Mouse (Mus musculus) kidney, postnatal 0 days (tissue): ENCODE results near the gene Slc25a47. TPM values are rescaled to one million over a fixed set of nuclear protein-coding genes. Genes with fewer than 3 reads are reported as not detected.

Experiments
- ATAC-seq: fragments of 200-750 bp; cut with Nextera tagmentation; replicated peaks from 2 replicates; pipeline ENCODE4 v1.8.0; 2017; ENCODE audit warnings: low read depth, moderate number of reproducible peaks, moderate TSS enrichment, moderate library complexity; ENCODE audit not compliant: low FRiP score
- DNase-seq: peaks from one replicate; pipeline ENCODE4 v3.0.0-alpha.2; 2016; ENCODE audit warnings: low spot score
- H3K27ac ChIP-seq: fragments of 300-500 bp; sonication (generic); 2 replicates; pipeline ENCODE4 v1.5.1; 2014; ENCODE audit warnings: mild to moderate bottlenecking
- H3K27me3 ChIP-seq: fragments of 300-500 bp; sonication (generic); 2 replicates; pipeline ENCODE4 v1.6.1; 2014; ENCODE audit warnings: low read length, mixed read lengths; ENCODE audit not compliant: insufficient read depth
- H3K36me3 ChIP-seq: fragments of 300-500 bp; sonication (generic); 2 replicates; pipeline ENCODE4 v1.6.1; 2014; ENCODE audit warnings: low read length, mixed read lengths; ENCODE audit not compliant: insufficient read depth
- H3K4me1 ChIP-seq: fragments of 300-500 bp; sonication (generic); replicated peaks from 2 replicates; pipeline ENCODE4 v1.6.1; 2014; ENCODE audit warnings: antibody characterized with exemption, low read length, mixed read lengths; ENCODE audit not compliant: insufficient read depth
- H3K4me2 ChIP-seq: fragments of 300-500 bp; sonication (generic); 2 replicates; pipeline ENCODE4 v1.6.1; 2014; ENCODE audit warnings: mild to moderate bottlenecking, low read length, moderate library complexity, mixed read lengths
- H3K4me3 ChIP-seq: fragments of 300-500 bp; sonication (generic); replicated peaks from 2 replicates; pipeline ENCODE4 v1.5.1; 2014; ENCODE audit warnings: low read depth, low read length
- H3K9ac ChIP-seq: fragments of 300-500 bp; sonication (generic); 2 replicates; pipeline ENCODE4 v1.6.1; 2014; ENCODE audit warnings: low read depth, low read length
- H3K9me3 ChIP-seq: fragments of 300-500 bp; sonication (generic); replicated peaks from 2 replicates; pipeline ENCODE4 v1.6.1; 2016; ENCODE audit warnings: low read length, inconsistent platforms, mixed read lengths
- CTCF ChIP-seq: IDR thresholded peaks from 2 replicates; pipeline ENCODE4 v1.5.1; 2016; ENCODE audit warnings: antibody characterized with exemption, low read depth, mild to moderate bottlenecking, moderate library complexity
- WGBS: fragments of 180-500 bp; shearing (Covaris S2); extraction: QIAGEN DNeasy Blood & Tissue Kit; methylation state at CpG from one replicate; pipeline ENCODE4 v1.1.7; 2014; 5-methylcytosine and 5-hydroxymethylcytosine counted together
- polyA plus RNA-seq: library from polyadenylated mRNA; unstranded; fragments of >200 nt; fragmentation: Nextera tagmentation; extraction: Ambion mirVana; gene quantifications from 2 replicates; pipeline ENCODE4 v1.2.1, GENCODE M21; 2015

Slc25a47 gene
- polyA plus RNA-seq, 1 experiment from 2014 or later, result 7.1 TPM

GRCm38 (mm10) chr12:108824225-108824874 is 11.5 kb upstream of the Slc25a47 start:
- ATAC-seq, result no peak
- WGBS, result 75% methylated on average over 15 of the region's 15 CpGs
- Histone ChIP-seq H3K27ac (no peak overlapping the region), H3K4me3 (no peak overlapping the region), H3K4me1 (no peaks in the 10 kb centered on the region), H3K36me3 (peaks cover 4% of the 10 kb centered on the region; the same call in 1 of the 2 replicates), H3K4me2 (no peak overlapping the region), H3K9me3 (no peaks in the 10 kb centered on the region), H3K27me3 (no peaks in the 10 kb centered on the region), H3K9ac (no peak overlapping the region)
- no peak for TF ChIP-seq CTCF
- DNase-seq, result no peak

- H3K9me3 ChIP-seq, result no peaks in the 10 kb centered on the region
- H3K36me3 ChIP-seq, result peaks cover 4% of the 10 kb centered on the region; the same call in 1 of the 2 replicates
- H3K4me2 ChIP-seq, result no peak overlapping the region
- 92% methylated on average over 13 of the region's 13 CpGs for WGBS
- no peak for TF ChIP-seq CTCF
- no peaks in the 10 kb centered on the region for H3K27me3 ChIP-seq
- H3K9ac ChIP-seq, result no peak overlapping the region
- H3K4me3 ChIP-seq, result no peak overlapping the region
- H3K4me1 ChIP-seq, result no peaks in the 10 kb centered on the region
- no peak overlapping the region for H3K27ac ChIP-seq
- DNase-seq (no peak), ATAC-seq (no peak)
Observed at GRCm38 (mm10) chr12:108825561-108826224, 10.2 kb upstream of the Slc25a47 start.

- Histone ChIP-seq H3K9me3 (no peaks in the 10 kb centered on the region), H3K27me3 (no peaks in the 10 kb centered on the region), H3K4me3 (no peak overlapping the region), H3K4me2 (no peak overlapping the region), H3K4me1 (no peaks in the 10 kb centered on the region), H3K36me3 (peaks cover 4% of the 10 kb centered on the region; the same call in 1 of the 2 replicates), H3K9ac (no peak overlapping the region), H3K27ac (no peak overlapping the region)
- DNase-seq (no peak), ATAC-seq (no peak)
- 96% methylated on average over 19 of the region's 19 CpGs for WGBS
- TF ChIP-seq CTCF, result no peak
Observed at GRCm38 (mm10) chr12:108826282-108826957, 9.4 kb upstream of the Slc25a47 start.

- no peaks in the 10 kb centered on the region for H3K9me3 ChIP-seq
- no peak for TF ChIP-seq CTCF
- H3K4me2 ChIP-seq, result no peak overlapping the region
- peaks cover 4% of the 10 kb centered on the region; the same call in 1 of the 2 replicates for H3K36me3 ChIP-seq
- no peak overlapping the region for H3K27ac ChIP-seq
- DNase-seq (no peak), ATAC-seq (no peak)
- 94% methylated on average over 28 of the region's 28 CpGs for WGBS
- no peaks in the 10 kb centered on the region for H3K27me3 ChIP-seq
- H3K4me1 ChIP-seq, result peaks cover 4% of the 10 kb centered on the region; the same call in 1 of the 2 replicates
- no peak overlapping the region for H3K9ac ChIP-seq
- no peak overlapping the region for H3K4me3 ChIP-seq
Observed at GRCm38 (mm10) chr12:108826958-108827535, 8.8 kb upstream of the Slc25a47 start.

GRCm38 (mm10) chr12:108827641-108828040 is 8.2 kb upstream of the Slc25a47 start:
- Histone ChIP-seq H3K9me3 (no peaks in the 10 kb centered on the region), H3K4me2 (no peak overlapping the region), H3K9ac (no peak overlapping the region), H3K36me3 (peaks cover 4% of the 10 kb centered on the region; the same call in 1 of the 2 replicates), H3K4me3 (no peak overlapping the region), H3K4me1 (peaks cover 9% of the 10 kb centered on the region; the same call in 1 of the 2 replicates), H3K27ac (no peak overlapping the region), H3K27me3 (no peaks in the 10 kb centered on the region)
- no peak for TF ChIP-seq CTCF
- DNase-seq (no peak), ATAC-seq (no peak)
- WGBS, result 96% methylated on average over 6 of the region's 6 CpGs

GRCm38 (mm10) chr12:108829636-108830035 is 6.2 kb upstream of the Slc25a47 start:
- ATAC-seq, result no peak
- TF ChIP-seq CTCF, result no peak
- WGBS, result 56% methylated on average over 5 of the region's 5 CpGs
- no peak overlapping the region for H3K4me3 ChIP-seq
- no peaks in the 10 kb centered on the region for H3K27me3 ChIP-seq
- no peak overlapping the region for H3K9ac ChIP-seq
- H3K9me3 ChIP-seq, result no peaks in the 10 kb centered on the region
- H3K27ac ChIP-seq, result no peak overlapping the region
- H3K36me3 ChIP-seq, result peaks cover 4% of the 10 kb centered on the region; the same call in 1 of the 2 replicates
- H3K4me2 ChIP-seq, result no peak overlapping the region
- no peak for DNase-seq
- H3K4me1 ChIP-seq, result peaks cover 19% of the 10 kb centered on the region
